8 mouse cellular contexts compared by ENCODE assay signal in genomic region chr16:3872216-3873047, GRCm38 (mm10). TPM values are rescaled to one million over a fixed set of nuclear protein-coding genes. Genes with fewer than 3 reads are reported as not detected.
DNase-seq lines count a peak whose midpoint lies in the region; ATAC-seq lines count a peak whose summit lies in the region.

TSS of gene Naa60 (plus strand) at chr16:3872375.

- H3K9ac ChIP-seq in hindbrain, embryonic 14.5 days = peak within 1 kb of the TSS; percentile 64

- H3K27ac ChIP-seq in hindbrain, embryonic 14.5 days = peak within 1 kb of the TSS; percentile 48; the same call in 1 of the 2 replicates

- no peaks in the 10 kb centered on the region for H3K27me3 ChIP-seq in hindbrain, embryonic 14.5 days (ENCODE audit: control insufficient read depth, insufficient read depth, low read length)

- peak; percentile 97 for ATAC-seq in hindbrain, embryonic 14.5 days (ENCODE audit: low FRiP score)

- H3K9me3 ChIP-seq in hindbrain, embryonic 14.5 days (ENCODE audit: control insufficient read depth, low read length) = no peaks in the 10 kb centered on the region

- peak; percentile 99 for DNase-seq in R1 (ENCODE audit: low read depth, low spot score)
- DNase-seq in cerebellum, postnatal 25 days = peak; percentile 86 to 93
- DNase-seq in frontal cortex, postnatal 25 days (ENCODE audit: low spot score in 2 of 2) = peak; percentile 58 to 76
- DNase-seq in hindbrain, embryonic 14.5 days (ENCODE audit: low spot score) = peak; percentile 87
- peak; percentile 85 to 87 for DNase-seq in layer of hippocampus, postnatal 36 days
- DNase-seq in lung, postnatal 36 days = peak; percentile 95
- peak; percentile 86 for DNase-seq in retina, postnatal 7 days (ENCODE audit: low read depth, low spot score)
- DNase-seq in urinary bladder, adult 2 months (ENCODE audit: low spot score) = peak; percentile 81

- H3K4me1 ChIP-seq in hindbrain, embryonic 14.5 days (replicated peaks; ENCODE audit: control insufficient read depth, insufficient read depth, low read length) = peaks cover 12% of the 10 kb centered on the region

- H3K4me3 ChIP-seq in hindbrain, embryonic 14.5 days (replicated peaks; ENCODE audit: low read length) = peak within 1 kb of the TSS; percentile 44

- H3K36me3 ChIP-seq in hindbrain, embryonic 14.5 days (replicated peaks; ENCODE audit: control insufficient read depth, insufficient read depth) = peaks cover 29% of the 10 kb centered on the region

- 4% methylated on average over 47 of the region's 47 CpGs for WGBS in hindbrain, embryonic 14.5 days

- peak within 1 kb of the TSS; percentile 94 for H3K4me2 ChIP-seq in hindbrain, embryonic 14.5 days (replicated peaks)

RNA-seq across cellular contexts. Expression of gene Naa60, which starts in this region (rescaled TPM):
- 97.0 and 104 TPM in 2 replicates for polyA plus RNA-seq in hindbrain, embryonic 14.5 days (2014; fragmentation: Nextera tagmentation; extraction: Ambion mirVana)
- total RNA-seq in layer of hippocampus, postnatal 36 days (2021) = 100 to 1,000 TPM in 1 of 2 experiments, 10 to 100 TPM in 1; 89.6 to 123 TPM
- polyA plus RNA-seq in urinary bladder, adult 2 months (2012; rRNA removed) = 54.1 and 60.6 TPM in 2 replicates

Comparison
In these comparisons a context has a peak if more than half of its experiments do, and no peak if none do; other contexts are left out.
1. Peak in every context shown above with its lines: DNase-seq, ATAC-seq, H3K4me3 ChIP-seq and H3K27ac ChIP-seq.